Mouse (Mus musculus): ENCODE results near the gene Fdxr. TPM values are rescaled to one million over a fixed set of nuclear protein-coding genes. Genes with fewer than 3 reads are reported as not detected.

Fdxr gene
- polyA plus RNA-seq, 1 experiment: 13.9 TPM

DNA sequence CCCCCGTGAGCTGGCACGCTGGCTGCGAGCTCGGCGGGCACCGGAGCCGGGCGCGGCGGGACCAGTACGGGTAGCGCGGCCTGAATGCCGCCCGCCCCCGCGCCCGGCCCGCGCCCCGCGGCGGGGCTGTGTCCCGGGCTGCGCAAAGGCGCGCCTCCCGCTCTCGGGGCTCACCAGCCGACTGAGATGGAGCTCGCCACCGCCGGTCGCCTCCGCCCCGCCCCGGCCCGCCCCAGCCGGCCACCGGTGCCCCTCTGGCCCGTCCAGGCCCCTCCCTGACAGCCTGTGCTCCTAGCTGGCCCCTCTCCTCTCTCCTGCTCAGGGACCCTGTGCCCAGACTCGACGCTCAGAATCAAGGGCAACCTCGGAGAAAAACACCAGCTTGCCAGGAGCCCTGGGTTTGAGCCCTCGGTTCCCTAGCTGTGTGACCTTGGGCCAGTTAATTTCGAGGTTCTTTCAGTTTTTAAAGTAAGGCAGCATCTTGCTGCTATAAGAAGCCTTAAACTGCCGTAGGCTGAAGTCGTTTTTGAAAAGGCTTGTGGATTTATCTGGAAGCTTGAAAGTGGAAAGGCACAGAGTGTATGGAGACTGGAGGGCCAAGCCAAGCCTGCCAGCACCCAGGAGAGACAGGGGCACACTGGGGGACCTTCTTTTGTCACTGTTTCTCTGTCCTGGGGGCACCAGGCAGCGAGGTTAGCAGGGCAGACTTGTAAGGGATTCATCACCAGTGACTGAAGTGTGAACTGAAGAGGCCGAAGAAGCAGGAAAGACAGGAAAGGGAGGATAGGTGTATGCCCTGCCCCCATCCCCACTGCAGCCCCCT lies 9.6 kb downstream of the Fdxr start, which contains the start of gene Grin2c:
Gene Grin2c (minus strand): TSS at position 183 of the 823 bp plus-strand sequence.
- Histone ChIP-seq H3K4me3 (no peak within 1 kb of the TSS), H3ac (ENCODE audit: control insufficient read depth, insufficient read length) (no peak within 1 kb of the TSS), H3K36me3 (ENCODE audit: control insufficient read depth, insufficient read depth) (no peaks in the 10 kb centered on the region), H3K4me2 (ENCODE audit: low read depth) (no peak within 1 kb of the TSS), H3K27me3 (ENCODE audit: control insufficient read depth, insufficient read depth, insufficient read length) (peaks cover 48% of the 10 kb centered on the region), H3K79me2 (ENCODE audit: control insufficient read depth, insufficient read depth) (no peaks in the 10 kb centered on the region)
- no peak for TF ChIP-seq SRF (IDR thresholded peaks at IDR 0.05; ENCODE audit: control insufficient read depth, insufficient read length, low read depth)

DNA sequence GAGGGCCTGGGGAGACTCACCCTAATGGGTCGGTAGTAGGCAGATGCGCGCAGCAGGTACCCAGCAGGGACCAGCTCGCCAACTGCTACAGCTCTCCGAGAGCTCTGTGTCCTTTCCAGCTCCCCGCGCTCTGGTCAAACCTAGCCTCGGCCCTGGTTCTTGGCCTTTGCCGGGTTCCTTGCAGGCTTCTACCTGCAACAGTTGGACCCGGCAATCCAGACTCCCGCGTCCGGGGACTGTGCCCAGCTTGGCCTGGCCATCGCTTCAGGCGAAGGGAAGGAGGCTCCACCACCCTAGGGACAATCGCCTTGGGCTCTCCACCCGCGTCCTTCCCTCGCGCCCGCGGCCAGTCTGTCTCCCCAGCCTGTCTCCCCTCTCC lies 10.5 kb downstream of the Fdxr start:
- Histone ChIP-seq H3K4me3 (no peak overlapping the region), H3K4me2 (ENCODE audit: low read depth) (no peak overlapping the region), H3K27me3 (ENCODE audit: control insufficient read depth, insufficient read depth, insufficient read length) (peaks cover 55% of the 10 kb centered on the region), H3K79me2 (ENCODE audit: control insufficient read depth, insufficient read depth) (no peaks in the 10 kb centered on the region), H3K36me3 (ENCODE audit: control insufficient read depth, insufficient read depth) (no peaks in the 10 kb centered on the region), H3ac (ENCODE audit: control insufficient read depth, insufficient read length) (no peak overlapping the region)
- TF ChIP-seq SRF (IDR thresholded peaks at IDR 0.05; ENCODE audit: control insufficient read depth, insufficient read length, low read depth): no peak
- no peak for TF ChIP-seq TCF3 (IDR thresholded peaks at IDR 0.05; ENCODE audit: insufficient read length, low read depth)
- TF ChIP-seq POLR2A (IDR thresholded peaks at IDR 0.05; ENCODE audit: insufficient read length, low read depth): no peak
- TF ChIP-seq CEBPB (IDR thresholded peaks at IDR 0.05; ENCODE audit: insufficient read depth, poor library complexity, severe bottlenecking): no peak
- TF ChIP-seq POLR2AphosphoS2 (IDR thresholded peaks at IDR 0.05; ENCODE audit: insufficient read length, low read depth): no peak
- no peak for TF ChIP-seq MYOG (IDR thresholded peaks at IDR 0.05; ENCODE audit: control insufficient read depth in 1 of 3, insufficient read depth in 1 of 3, insufficient read length in 2 of 3, low read depth in 2 of 3)
- TF ChIP-seq MYOD1 (IDR thresholded peaks at IDR 0.05; ENCODE audit: control insufficient read depth in 1 of 3, insufficient read length in 2 of 3, low read depth in 2 of 3): no peak
- no peak for TF ChIP-seq REST (IDR thresholded peaks at IDR 0.05; ENCODE audit: insufficient read depth, insufficient read length)
- no peak for TF ChIP-seq E2F4 (IDR thresholded peaks at IDR 0.05; ENCODE audit: insufficient read depth)
- TF ChIP-seq USF1 (IDR thresholded peaks at IDR 0.05; ENCODE audit: low read depth): no peak
- no peak for TF ChIP-seq MAX (IDR thresholded peaks at IDR 0.05; ENCODE audit: low read depth)
- no peak for TF ChIP-seq TCF12 (IDR thresholded peaks at IDR 0.05; ENCODE audit: insufficient read depth, poor library complexity, severe bottlenecking)

DNA sequence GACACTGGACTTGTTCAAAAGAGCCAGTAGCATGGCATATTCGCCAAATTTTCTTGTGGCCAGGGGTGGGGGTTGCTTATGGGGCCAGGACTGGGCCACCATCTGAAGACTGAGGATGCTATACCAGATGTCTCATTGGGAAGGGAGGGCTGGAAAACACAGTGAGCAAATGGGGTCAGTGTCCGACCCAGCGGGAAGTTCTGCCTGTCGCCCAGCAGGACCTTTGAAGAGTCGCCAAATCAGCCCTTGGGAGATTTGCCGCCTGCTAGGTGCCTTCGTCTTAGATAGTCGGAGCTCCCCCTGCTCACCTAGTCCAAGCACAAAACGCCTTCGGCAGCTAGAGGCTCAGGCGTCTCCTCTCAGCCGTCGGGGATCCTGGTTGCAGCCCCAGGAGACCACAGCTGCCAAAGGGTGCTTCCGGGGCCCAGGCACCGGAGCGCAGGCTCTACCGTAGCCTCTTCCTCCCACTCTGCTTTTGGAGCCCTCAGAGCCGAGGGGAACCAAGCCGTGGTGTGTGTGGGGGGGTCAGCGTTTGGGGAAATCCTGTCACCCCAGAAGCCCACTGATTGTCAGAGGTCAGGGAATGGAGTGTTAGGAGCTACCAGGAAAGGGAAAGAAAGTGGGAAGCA lies 11.0 kb downstream of the Fdxr start:
- H3K4me2 ChIP-seq (ENCODE audit: low read depth): no peak overlapping the region
- H3K4me3 ChIP-seq: no peak overlapping the region
- H3K36me3 ChIP-seq (ENCODE audit: control insufficient read depth, insufficient read depth): no peaks in the 10 kb centered on the region
- H3K79me2 ChIP-seq (ENCODE audit: control insufficient read depth, insufficient read depth): no peaks in the 10 kb centered on the region
- H3K27me3 ChIP-seq (ENCODE audit: control insufficient read depth, insufficient read depth, insufficient read length): peaks cover 57% of the 10 kb centered on the region
- TF ChIP-seq SRF (IDR thresholded peaks at IDR 0.05; ENCODE audit: control insufficient read depth, insufficient read length, low read depth) (no peak), TCF3 (IDR thresholded peaks at IDR 0.05; ENCODE audit: insufficient read length, low read depth) (no peak), CEBPB (IDR thresholded peaks at IDR 0.05; ENCODE audit: insufficient read depth, poor library complexity, severe bottlenecking) (no peak), MYOG (IDR thresholded peaks at IDR 0.05; ENCODE audit: control insufficient read depth in 1 of 3, insufficient read depth in 1 of 3, insufficient read length in 2 of 3, low read depth in 2 of 3) (no peak), MYOD1 (IDR thresholded peaks at IDR 0.05; ENCODE audit: control insufficient read depth in 1 of 3, insufficient read length in 2 of 3, low read depth in 2 of 3) (no peak), USF1 (IDR thresholded peaks at IDR 0.05; ENCODE audit: low read depth) (no peak), POLR2AphosphoS2 (IDR thresholded peaks at IDR 0.05; ENCODE audit: insufficient read length, low read depth) (no peak), TCF12 (IDR thresholded peaks at IDR 0.05; ENCODE audit: insufficient read depth, poor library complexity, severe bottlenecking) (no peak), POLR2A (IDR thresholded peaks at IDR 0.05; ENCODE audit: insufficient read length, low read depth) (no peak), REST (IDR thresholded peaks at IDR 0.05; ENCODE audit: insufficient read depth, insufficient read length) (no peak), E2F4 (IDR thresholded peaks at IDR 0.05; ENCODE audit: insufficient read depth) (no peak), MAX (IDR thresholded peaks at IDR 0.05; ENCODE audit: low read depth) (no peak)
- no peak overlapping the region for H3ac ChIP-seq (ENCODE audit: control insufficient read depth, insufficient read length)

DNA sequence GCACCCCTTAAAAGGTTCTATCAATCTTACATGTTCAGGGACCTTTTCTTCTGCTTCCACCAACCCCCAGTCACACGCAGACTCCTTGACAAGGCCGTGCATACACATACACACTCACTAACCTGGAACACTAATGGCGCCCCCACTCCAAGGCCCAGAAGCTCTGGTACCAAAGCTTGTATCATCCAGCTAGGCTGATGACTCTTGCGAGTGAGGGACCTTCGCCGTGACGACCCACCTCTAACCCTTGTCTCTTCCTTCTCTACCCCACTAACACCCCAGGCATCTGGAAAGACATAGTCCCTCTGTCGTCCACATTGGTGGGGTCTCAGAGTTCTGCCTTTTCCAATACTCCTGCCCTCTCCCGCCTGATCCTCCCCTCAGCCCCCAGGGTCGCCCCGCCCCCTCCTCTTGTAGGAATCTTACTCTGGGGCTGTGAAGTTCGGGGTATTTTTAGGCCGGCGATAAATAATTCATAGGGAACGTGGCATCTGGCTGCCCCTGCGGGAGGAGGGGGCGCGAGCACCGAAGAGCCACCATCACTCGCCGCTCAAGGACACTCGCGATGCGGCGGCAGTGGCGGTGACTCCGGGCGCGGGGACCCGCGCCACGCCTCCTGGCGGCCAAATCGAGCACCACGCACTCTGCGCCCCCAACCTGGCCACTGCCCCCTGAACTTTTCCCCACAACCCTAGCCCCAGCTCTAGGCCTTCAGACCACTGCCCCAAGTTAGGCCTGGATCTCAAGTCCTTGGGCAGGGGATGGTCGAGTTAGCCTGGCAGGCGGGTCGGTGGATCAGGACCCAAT lies 11.8 kb downstream of the Fdxr start:
- Histone ChIP-seq H3K36me3 (ENCODE audit: control insufficient read depth, insufficient read depth) (no peaks in the 10 kb centered on the region), H3K4me3 (no peak overlapping the region), H3K79me2 (ENCODE audit: control insufficient read depth, insufficient read depth) (no peaks in the 10 kb centered on the region), H3ac (ENCODE audit: control insufficient read depth, insufficient read length) (no peak overlapping the region), H3K4me2 (ENCODE audit: low read depth) (no peak overlapping the region), H3K27me3 (ENCODE audit: control insufficient read depth, insufficient read depth, insufficient read length) (peaks cover 65% of the 10 kb centered on the region)
- TF ChIP-seq TCF12 (IDR thresholded peaks at IDR 0.05; ENCODE audit: insufficient read depth, poor library complexity, severe bottlenecking) (no peak), POLR2AphosphoS2 (IDR thresholded peaks at IDR 0.05; ENCODE audit: insufficient read length, low read depth) (no peak), MYOD1 (IDR thresholded peaks at IDR 0.05; ENCODE audit: control insufficient read depth in 1 of 3, insufficient read length in 2 of 3, low read depth in 2 of 3) (no peak), POLR2A (IDR thresholded peaks at IDR 0.05; ENCODE audit: insufficient read length, low read depth) (no peak), MAX (IDR thresholded peaks at IDR 0.05; ENCODE audit: low read depth) (no peak), SRF (IDR thresholded peaks at IDR 0.05; ENCODE audit: control insufficient read depth, insufficient read length, low read depth) (no peak), E2F4 (IDR thresholded peaks at IDR 0.05; ENCODE audit: insufficient read depth) (no peak), CEBPB (IDR thresholded peaks at IDR 0.05; ENCODE audit: insufficient read depth, poor library complexity, severe bottlenecking) (no peak), REST (IDR thresholded peaks at IDR 0.05; ENCODE audit: insufficient read depth, insufficient read length) (no peak), MYOG (IDR thresholded peaks at IDR 0.05; ENCODE audit: control insufficient read depth in 1 of 3, insufficient read depth in 1 of 3, insufficient read length in 2 of 3, low read depth in 2 of 3) (no peak), TCF3 (IDR thresholded peaks at IDR 0.05; ENCODE audit: insufficient read length, low read depth) (no peak), USF1 (IDR thresholded peaks at IDR 0.05; ENCODE audit: low read depth) (no peak)
